Mouse (Mus musculus): ENCODE results near the gene Tor3a. TPM values are rescaled to one million over a fixed set of nuclear protein-coding genes. Genes with fewer than 3 reads are reported as not detected.

Gene Tor3a
- total RNA-seq (2014; rRNA removed): 1.5 and 4.5 TPM in 2 replicates
- 4.0 and 4.4 TPM in 2 replicates for polyA plus RNA-seq (2015; fragmentation: Nextera tagmentation; extraction: Ambion mirVana)

DNA sequence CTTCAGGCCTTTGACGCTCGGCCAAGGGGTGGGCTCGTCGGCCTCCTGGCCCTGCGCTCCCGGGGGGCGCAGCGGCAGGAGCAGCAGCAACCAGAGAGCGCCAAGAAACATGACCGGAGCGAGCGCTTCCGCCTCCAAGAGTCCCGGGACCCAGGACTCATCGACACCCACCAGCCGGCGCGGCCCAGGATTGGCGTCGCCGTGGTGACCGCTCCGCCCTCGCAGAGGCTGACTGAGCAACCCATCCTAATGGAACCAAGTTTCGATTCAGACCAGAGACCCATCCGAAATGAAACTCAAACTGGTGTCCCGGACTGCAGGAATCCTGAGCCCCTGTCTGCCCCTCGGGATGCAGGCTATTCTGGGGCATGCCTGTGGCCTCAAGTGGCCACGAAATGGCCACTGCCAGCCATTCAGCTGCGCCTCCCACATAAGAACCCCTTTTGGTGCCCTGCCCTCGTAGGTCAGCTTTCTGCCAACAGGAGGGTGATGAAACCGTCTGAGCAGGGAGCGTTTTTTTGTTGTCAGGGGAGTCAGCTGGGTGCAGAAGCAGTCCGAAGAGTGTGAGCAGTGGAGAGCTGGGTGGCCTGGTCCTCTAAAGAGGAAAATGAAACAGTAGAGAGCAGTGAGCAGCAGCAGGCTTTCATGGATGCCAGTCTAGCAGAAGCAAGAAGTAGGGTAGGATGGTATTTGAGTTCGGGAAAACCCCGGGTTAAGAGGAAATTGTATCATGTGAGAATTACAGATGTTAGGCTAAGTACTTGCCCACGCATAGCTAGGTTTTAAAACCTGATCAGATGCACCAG is at the start of gene Tor3a:
Tor3a (minus strand) TSS at position 162 of the 806 bp plus-strand sequence.
- no peak; the same call in 1 of the 2 replicates for TF ChIP-seq CTCF (IDR thresholded peaks at IDR 0.05; ENCODE audit: low read depth)
- Histone ChIP-seq H3K27me3 (ENCODE audit: insufficient read depth, low read length) (0 out of 2 replicates have a peak, but pooled peaks cover 3% of the 10 kb centered on the region), H3K4me2 (ENCODE audit: low read depth) (peak within 1 kb of the TSS; percentile 92), H3K9ac (peak within 1 kb of the TSS; percentile 53), H3K9me3 (ENCODE audit: low read length) (no peaks in the 10 kb centered on the region), H3K4me3 (ENCODE audit: low read depth, low read length) (peak within 1 kb of the TSS; percentile 48), H3K27ac (ENCODE audit: low read depth, low read length) (peak within 1 kb of the TSS; percentile 35; the same call in 1 of the 2 replicates), H3K36me3 (ENCODE audit: insufficient read depth) (no peaks in the 10 kb centered on the region; the same call in 1 of the 2 replicates), H3K4me1 (ENCODE audit: insufficient read depth) (no peaks in the 10 kb centered on the region)
- DNase-seq: peak; percentile 45
- 8% methylated on average over 37 of the region's 37 CpGs for WGBS
- ATAC-seq: peak; percentile 78

- TF ChIP-seq CTCF (IDR thresholded peaks at IDR 0.05; ENCODE audit: low read depth): no peak
- H3K27ac ChIP-seq (ENCODE audit: low read depth, low read length): no peak overlapping the region
- 67% methylated on average over 6 of the region's 6 CpGs for WGBS
- H3K4me2 ChIP-seq (ENCODE audit: low read depth): no peak overlapping the region
- H3K4me3 ChIP-seq (ENCODE audit: low read depth, low read length): no peak overlapping the region
- no peak for ATAC-seq
- H3K4me1 ChIP-seq (ENCODE audit: insufficient read depth): 0 out of 2 replicates have a peak, but pooled peaks cover 7% of the 10 kb centered on the region
- no peak overlapping the region for H3K9ac ChIP-seq
- H3K9me3 ChIP-seq (ENCODE audit: low read length): no peaks in the 10 kb centered on the region
- DNase-seq: no peak
- no peaks in the 10 kb centered on the region; the same call in 1 of the 2 replicates for H3K27me3 ChIP-seq (ENCODE audit: insufficient read depth, low read length)
- H3K36me3 ChIP-seq (ENCODE audit: insufficient read depth): no peaks in the 10 kb centered on the region
Observed at GRCm38 (mm10) chr1:156722089-156722488, 47.9 kb upstream of the Tor3a start.

GRCm38 (mm10) chr1:156720046-156720445 is 45.9 kb upstream of the Tor3a start:
- Histone ChIP-seq H3K27ac (ENCODE audit: low read depth, low read length) (no peak overlapping the region), H3K27me3 (ENCODE audit: insufficient read depth, low read length) (no peaks in the 10 kb centered on the region; the same call in 1 of the 2 replicates), H3K36me3 (ENCODE audit: insufficient read depth) (no peaks in the 10 kb centered on the region), H3K9me3 (ENCODE audit: low read length) (no peaks in the 10 kb centered on the region), H3K4me1 (ENCODE audit: insufficient read depth) (0 out of 2 replicates have a peak, but pooled peaks cover 10% of the 10 kb centered on the region), H3K4me3 (ENCODE audit: low read depth, low read length) (no peak overlapping the region), H3K9ac (no peak overlapping the region), H3K4me2 (ENCODE audit: low read depth) (no peak overlapping the region)
- ATAC-seq: no peak
- 49% methylated on average over 4 of the region's 4 CpGs for WGBS
- no peak for TF ChIP-seq CTCF (IDR thresholded peaks at IDR 0.05; ENCODE audit: low read depth)
- DNase-seq: no peak

DNA sequence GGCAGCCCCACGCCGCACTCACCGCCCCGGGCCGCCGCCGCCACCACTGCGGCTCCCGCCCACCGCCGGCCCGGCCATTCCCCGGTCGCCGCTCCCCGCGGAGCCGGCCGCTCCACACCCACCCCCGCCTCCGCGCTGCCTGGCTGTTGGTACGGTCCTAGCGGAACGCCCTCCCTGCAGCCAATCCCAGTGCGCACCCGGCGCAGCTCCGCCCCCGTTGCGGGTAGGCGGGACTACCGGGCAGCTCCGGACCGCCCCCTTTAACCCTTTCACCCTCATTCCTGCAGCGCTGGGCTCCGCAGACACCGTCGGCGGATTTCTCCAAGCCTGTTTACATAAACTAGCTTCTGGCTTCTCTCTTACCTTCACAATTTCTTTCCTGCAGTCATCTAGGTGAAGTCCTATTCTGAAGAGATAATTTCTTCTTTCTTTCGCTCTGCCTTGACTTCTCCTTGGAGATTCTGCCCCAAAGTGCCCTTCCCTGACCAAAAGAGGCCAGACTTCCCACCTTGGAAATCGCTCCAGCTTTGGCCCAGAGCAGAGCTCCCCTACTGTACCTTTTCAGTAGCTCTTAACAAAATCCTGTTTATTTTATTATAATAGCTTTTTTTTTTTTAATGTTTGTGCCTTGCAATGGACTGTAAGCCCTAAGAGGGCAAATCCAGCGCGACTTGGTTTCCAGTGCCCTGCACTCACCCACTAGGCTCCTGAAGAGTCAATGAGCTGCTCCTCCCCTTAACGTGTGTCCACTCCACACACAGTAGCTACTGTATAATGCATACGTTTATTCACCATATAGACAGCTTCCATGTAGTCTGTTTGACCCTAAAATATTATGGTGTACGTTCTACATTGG is 45.0 kb upstream of the Tor3a start, which contains the start of gene Fam20b:
Fam20b (minus strand) TSS at position 137 of the 856 bp plus-strand sequence.
- Histone ChIP-seq H3K4me1 (ENCODE audit: insufficient read depth) (0 out of 2 replicates have a peak, but pooled peaks cover 10% of the 10 kb centered on the region), H3K4me2 (ENCODE audit: low read depth) (peak within 1 kb of the TSS; percentile 62), H3K27me3 (ENCODE audit: insufficient read depth, low read length) (no peaks in the 10 kb centered on the region; the same call in 1 of the 2 replicates), H3K4me3 (ENCODE audit: low read depth, low read length) (peak within 1 kb of the TSS; percentile 82), H3K27ac (ENCODE audit: low read depth, low read length) (peak within 1 kb of the TSS; percentile 78), H3K9ac (peak within 1 kb of the TSS; percentile 77), H3K9me3 (ENCODE audit: low read length) (no peaks in the 10 kb centered on the region), H3K36me3 (ENCODE audit: insufficient read depth) (no peaks in the 10 kb centered on the region)
- DNase-seq (peak; percentile 96), ATAC-seq (peak; percentile 99)
- TF ChIP-seq CTCF (IDR thresholded peaks at IDR 0.05; ENCODE audit: low read depth): no peak
- WGBS: 3% methylated on average over 39 of the region's 47 CpGs

- ATAC-seq (peak; percentile 84), DNase-seq (peak; percentile 58)
- peak; percentile 51 for TF ChIP-seq CTCF (IDR thresholded peaks at IDR 0.05; ENCODE audit: low read depth)
- 0 out of 2 replicates have a peak, but pooled peaks cover 10% of the 10 kb centered on the region for H3K4me1 ChIP-seq (ENCODE audit: insufficient read depth)
- H3K36me3 ChIP-seq (ENCODE audit: insufficient read depth): no peaks in the 10 kb centered on the region
- peak overlapping the region; percentile 62 for H3K4me2 ChIP-seq (ENCODE audit: low read depth)
- H3K9me3 ChIP-seq (ENCODE audit: low read length): no peaks in the 10 kb centered on the region
- H3K27ac ChIP-seq (ENCODE audit: low read depth, low read length): peak overlapping the region; percentile 78
- peak overlapping the region; percentile 82 for H3K4me3 ChIP-seq (ENCODE audit: low read depth, low read length)
- WGBS: 1% methylated on average over 56 of the region's 73 CpGs
- H3K27me3 ChIP-seq (ENCODE audit: insufficient read depth, low read length): no peaks in the 10 kb centered on the region; the same call in 1 of the 2 replicates
- peak overlapping the region; percentile 77 for H3K9ac ChIP-seq
Observed at GRCm38 (mm10) chr1:156718286-156718949, 44.3 kb upstream of the Tor3a start.

DNA sequence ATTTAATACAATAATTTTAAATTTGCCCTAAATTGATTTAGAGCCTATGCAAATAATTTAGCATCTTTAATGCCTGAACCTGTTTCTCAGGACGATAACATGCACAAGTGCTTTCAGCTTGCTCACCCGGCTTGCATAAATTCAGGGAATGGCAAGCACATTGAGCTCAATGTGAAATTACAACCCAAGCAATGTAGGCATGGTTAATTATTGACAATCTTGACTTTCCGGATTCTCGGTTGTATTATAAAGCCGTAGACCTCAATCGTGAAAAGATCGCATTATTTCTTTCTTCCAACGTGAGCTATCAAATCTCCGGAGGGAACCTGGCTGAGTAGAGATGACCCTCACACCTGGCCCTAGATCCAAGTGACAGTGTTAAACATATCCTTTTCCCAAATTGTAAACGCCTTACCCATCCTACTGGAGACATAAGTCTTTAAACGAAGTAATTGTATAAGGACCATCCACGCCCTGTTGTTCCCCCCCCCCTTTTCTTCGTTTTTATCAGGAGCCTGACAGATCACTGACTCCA is 43.7 kb upstream of the Tor3a start:
- Histone ChIP-seq H3K27ac (ENCODE audit: low read depth, low read length) (peak overlapping the region; percentile 78), H3K9ac (peak overlapping the region; percentile 77), H3K27me3 (ENCODE audit: insufficient read depth, low read length) (no peaks in the 10 kb centered on the region; the same call in 1 of the 2 replicates), H3K4me3 (ENCODE audit: low read depth, low read length) (peak overlapping the region; percentile 82), H3K36me3 (ENCODE audit: insufficient read depth) (no peaks in the 10 kb centered on the region), H3K9me3 (ENCODE audit: low read length) (no peaks in the 10 kb centered on the region), H3K4me1 (ENCODE audit: insufficient read depth) (0 out of 2 replicates have a peak, but pooled peaks cover 10% of the 10 kb centered on the region), H3K4me2 (ENCODE audit: low read depth) (peak overlapping the region; percentile 62)
- WGBS: 5% methylated on average over 13 of the region's 13 CpGs
- no peak for TF ChIP-seq CTCF (IDR thresholded peaks at IDR 0.05; ENCODE audit: low read depth)
- no peak for ATAC-seq
- no peak for DNase-seq
